Mouse (Mus musculus) megakaryocyte progenitor cell, adult 5-6 weeks (primary cell): ENCODE results near the gene Nsun5. TPM values are rescaled to one million over a fixed set of nuclear protein-coding genes. Genes with fewer than 3 reads are reported as not detected.
"Not testable (repeated sequence)": the region's sequence is repeated elsewhere in the genome, so short reads cannot be mapped to it uniquely, and the experiment has no call there.

Source experiments
- ATAC-seq: replicated peaks from 2 replicates; pipeline ENCODE4 v1.8.0; 2016; ENCODE audit warnings: mild to moderate bottlenecking, moderate TSS enrichment, inconsistent platforms; ENCODE audit not compliant: poor library complexity
- total RNA-seq, 2 experiments: library from RNA; stranded (forward) in 1 of 2; stranded (reverse) in 1 of 2; fragments of 157-497, 149-512 nt in 1 of 2; fragments of 200-1000 nt in 1 of 2; gene quantifications; 2 replicates each; pipeline versions ENCODE4 v1.2.3 to v1.2.4; 2015 to 2017

Gene Nsun5
- 15.8 and 18.2 TPM in 2 replicates for total RNA-seq (2015)
- total RNA-seq (2017) = 22.0 and 24.3 TPM in 2 replicates

DNA sequence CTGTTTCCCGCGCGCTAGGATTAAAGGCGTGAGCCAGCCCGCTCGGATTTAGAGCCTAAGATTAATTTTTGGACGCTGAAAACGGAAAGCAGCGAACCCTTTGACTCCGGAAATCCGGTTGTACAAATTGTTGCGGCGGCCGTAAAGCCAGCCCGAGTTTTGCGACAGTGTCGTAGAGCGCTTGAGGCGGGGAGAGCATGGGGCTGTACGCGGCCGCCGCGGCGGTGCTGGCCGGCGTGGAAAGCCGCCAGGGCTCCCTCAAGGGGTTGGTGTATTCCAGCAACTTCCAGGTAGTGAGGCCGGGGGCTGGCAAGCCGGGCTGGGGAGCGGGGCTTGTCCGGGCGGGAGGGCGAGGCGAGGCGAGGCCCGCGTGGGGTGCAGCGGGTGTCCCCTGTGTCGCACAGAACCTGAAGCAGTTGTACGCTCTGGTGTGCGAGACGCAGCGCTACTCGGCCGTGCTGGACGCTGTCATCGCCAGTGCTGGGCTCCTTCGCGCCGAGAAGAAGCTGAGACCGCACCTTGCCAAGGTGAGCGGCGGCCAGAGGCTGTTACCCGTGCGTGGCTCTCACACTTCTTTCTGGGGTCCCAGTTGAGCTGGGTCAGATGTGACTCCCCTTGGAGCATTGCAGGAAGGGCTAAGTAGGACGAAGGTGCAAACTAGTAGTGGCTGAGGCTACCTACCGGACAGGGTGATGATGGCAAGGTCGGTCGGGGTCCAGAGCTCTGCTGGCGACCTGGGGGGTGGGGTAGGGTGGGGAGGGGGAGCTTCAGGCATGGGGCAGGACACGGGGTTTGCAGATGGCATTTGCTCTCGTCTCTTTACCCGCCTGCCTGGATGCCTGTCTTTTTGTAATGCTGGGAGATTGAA, at the start of gene Nsun5:
Gene Nsun5 (plus strand): TSS at position 167 of the 868 bp plus-strand sequence.
- peak; percentile 93 for ATAC-seq

DNA sequence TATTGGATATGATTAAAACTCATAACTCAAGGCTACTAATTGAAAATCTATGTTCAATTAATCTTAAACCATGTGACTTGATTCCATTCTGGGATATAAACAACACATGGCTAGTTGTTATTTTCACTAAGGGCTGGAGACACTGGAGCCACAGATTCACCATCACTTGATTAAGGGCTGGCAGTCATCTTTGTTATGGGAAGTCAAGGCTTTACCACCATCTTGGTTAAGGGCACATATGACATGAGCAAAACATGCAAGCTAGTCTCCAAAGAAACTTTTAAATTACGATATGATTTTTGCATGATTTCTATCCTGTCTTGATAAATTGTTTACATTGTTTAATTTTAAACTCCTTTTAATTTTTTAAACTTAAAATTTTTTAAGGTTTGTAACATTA, 47.6 kb upstream of the Nsun5 start:
- no peak for ATAC-seq

DNA sequence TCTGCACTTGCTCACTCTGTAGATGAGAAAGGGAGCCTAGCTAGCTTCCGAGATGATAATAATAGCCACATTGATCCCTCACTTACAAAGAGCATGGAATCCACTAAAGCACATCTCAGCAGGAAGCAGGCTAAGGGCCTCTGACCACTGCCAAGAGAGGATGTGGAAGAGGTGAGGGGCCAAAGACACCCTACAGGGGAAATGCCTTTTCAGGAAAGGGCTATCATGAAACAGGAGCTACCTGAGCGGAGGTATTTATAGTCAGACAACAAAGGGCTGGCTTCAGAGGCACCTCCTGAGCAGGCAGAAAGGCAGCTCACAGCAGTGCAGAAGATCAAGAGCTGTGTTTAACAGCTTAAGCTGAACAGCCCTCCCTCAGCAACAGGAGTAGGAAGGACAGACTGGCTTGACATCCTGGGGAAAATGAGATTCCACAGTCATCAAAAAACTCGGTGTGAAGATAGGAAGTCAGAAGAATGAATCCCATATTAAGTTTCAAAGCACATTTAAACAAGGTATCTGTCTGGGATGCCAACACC, 43.6 kb upstream of the Nsun5 start:
- ATAC-seq = no peak

DNA sequence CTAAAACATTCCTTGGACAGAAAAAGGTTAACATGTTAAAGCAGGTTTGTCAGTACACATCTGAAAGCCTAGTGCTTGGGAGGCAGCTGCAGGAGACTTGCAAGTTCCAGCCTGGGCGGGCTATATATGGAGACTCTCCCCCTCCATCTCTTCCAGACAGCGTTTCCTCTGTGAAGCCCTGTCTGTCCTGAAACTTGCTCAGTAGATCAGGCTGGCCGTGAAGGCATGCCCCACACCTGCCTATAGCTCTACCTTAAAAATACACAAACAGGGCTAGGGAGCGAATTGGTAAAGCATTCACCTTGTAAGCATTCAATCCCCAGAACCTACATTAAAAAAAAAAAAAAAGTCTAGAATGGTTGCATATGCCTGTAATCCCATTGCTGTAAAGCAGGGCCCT, 40.3 kb upstream of the Nsun5 start:
- no peak for ATAC-seq

DNA sequence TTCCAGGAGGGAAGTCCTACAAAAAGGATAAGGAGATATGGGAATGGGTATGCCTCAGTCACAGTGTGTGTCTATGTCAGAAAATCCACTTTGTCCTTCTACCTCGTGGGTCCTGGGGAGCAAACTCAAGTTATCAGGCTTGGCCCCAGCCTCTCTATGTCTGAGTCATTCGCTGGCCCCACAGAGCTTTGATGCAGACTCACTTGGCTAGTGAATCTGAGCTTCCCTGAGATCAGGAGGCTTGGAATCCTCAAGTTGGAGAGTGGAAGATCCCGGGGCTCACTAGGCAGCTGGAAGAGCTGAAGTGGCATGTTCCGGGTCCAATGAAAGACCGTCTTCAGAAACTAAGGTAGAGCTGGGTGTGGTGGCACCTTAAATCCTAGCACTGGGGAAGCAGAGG, 39.6 kb upstream of the Nsun5 start:
- no peak for ATAC-seq

DNA sequence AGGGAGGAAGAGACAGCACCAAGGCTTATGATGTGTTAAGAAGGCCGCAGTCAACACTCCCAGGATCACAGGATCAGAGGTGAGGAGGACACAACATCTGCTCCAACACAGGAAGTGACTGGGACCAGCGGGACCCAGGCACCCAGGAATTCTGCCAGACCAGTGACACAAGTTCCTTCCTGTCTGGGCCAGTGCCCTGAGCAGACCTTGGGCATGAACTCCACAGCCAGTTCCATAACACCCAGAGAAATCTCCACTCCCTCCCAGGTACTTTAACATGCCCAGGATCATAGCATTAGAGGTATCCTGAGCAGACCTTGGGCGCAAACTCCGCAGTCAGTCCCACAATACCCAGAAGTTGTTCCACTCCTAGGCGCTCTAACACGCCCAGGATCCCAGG, 38.6 kb upstream of the Nsun5 start:
- no peak for ATAC-seq

DNA sequence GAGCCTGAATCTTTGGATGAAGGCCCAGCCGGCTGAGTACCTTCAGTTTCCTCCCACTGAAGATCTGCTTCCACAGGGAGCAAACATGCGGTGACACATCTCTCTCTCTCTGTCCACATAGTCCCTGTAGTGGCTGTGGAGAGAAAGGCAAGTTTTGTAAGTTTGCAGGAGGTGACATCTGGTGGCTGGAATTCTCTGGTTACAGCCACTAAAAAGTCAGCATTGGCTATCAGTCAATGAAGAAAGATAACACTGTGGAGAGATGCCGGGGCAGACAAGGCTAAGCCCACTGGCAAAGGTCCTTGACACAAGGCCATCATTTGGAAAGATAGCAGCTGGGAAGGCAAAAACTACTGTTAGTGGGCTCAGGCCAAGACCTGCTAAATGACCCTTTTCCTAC, 32.2 kb upstream of the Nsun5 start:
- ATAC-seq = no peak

DNA sequence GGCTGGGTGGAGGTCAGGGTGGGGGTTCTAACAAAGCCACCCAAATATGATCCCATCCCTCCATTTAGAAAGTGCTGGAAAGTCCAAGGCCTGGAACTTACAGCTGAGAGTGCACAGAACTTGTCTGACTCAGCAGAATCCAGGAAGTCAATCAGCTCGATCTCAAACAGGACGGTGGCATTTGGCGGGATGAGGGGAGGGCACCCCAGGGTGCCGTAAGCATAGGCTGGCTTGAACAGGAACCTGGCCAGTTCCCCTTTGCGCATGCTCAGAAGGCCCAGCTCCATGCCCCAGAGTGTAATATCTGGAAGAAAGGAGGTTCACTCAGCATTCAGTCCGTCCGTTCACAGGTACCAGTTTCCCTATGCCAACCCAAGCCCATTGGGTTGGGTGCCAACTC, 23.8 kb upstream of the Nsun5 start:
- ATAC-seq = peak; percentile 80

DNA sequence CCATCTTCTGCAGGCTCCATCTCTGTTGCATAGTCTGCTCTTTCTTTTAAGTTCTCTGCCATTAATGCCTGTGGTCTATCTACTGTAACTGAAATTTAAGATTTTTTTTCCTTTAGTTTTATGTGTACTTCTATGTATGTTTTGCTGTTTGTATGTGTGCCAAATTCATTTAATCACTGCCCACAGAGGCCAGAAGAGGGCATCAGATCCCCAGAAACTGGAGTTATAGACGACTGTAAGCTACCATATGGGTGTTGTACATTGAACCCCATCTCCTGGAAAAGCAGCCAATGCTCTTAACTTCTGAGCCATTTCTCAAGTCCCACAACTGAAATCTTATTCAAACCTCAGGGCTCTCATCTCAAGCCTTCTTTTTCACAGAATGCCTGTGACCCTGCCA, 23.3 kb upstream of the Nsun5 start:
- ATAC-seq = peak; percentile 73

DNA sequence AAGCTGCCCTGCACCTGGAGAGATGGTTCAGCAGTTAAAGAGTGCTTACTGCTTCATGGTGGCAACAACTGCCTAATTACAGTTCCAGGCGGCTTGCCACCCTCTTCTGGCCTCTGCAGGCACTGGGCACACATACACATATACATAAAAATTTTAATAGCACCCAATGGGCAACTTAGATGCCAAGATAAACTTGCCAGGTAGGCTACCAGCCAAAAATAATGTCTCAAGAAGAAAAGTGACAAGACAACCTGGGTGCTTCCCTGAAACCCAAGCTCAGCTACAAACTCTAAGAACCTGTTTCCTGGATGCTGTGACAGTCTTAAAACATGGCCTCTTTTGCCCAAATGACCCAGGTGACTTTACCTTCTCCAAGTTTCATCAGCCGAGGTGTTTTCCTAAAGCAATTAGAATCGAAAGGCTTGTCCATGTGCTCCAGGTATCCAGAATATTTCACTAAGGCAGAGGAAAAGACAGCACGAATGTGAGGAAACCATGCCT, 22.2 kb upstream of the Nsun5 start:
- ATAC-seq = no peak

DNA sequence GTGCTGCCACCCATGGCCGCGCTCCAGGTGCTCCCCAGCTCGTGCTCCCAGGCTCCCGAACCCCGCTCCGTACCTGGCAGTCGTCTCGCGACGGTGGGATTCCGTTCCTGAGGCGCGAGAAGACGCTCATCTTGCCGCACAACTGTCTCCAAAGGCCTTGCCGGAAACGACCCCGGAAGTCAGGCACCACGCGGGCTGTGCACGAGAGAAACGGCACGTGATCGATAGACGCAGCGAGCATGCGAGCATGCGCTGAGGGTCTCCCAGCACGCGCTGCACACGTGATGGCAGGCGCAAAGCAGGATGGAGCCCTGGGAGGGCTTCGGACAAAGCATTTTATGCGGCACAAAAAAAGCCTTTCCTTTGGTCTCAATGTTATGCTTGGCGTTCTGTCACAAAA, 19.9 kb upstream of the Nsun5 start, which contains the start of gene Fkbp6:
Gene Fkbp6 (minus strand): TSS at position 183 of the 400 bp plus-strand sequence.
- ATAC-seq = no peak

DNA sequence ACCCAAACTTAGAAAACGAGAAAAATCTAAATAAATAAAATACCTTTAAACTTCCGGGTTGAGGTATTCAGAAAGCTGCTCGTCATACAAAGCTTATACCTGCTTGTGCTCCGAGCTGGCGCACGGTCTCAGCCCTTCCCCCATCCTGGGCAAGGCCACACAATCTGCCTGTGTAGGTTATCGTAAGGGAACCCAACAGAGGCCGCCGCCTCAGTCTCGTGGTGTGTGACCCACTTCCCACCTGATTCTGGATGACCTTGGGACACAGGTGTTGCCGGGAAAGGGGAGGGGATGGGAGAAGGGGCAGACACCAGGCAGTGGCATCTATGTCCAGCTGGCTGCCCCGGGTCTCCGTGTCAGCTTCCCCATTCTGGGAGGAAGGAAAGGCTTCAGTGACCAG, 18.1 kb upstream of the Nsun5 start:
- no peak for ATAC-seq

DNA sequence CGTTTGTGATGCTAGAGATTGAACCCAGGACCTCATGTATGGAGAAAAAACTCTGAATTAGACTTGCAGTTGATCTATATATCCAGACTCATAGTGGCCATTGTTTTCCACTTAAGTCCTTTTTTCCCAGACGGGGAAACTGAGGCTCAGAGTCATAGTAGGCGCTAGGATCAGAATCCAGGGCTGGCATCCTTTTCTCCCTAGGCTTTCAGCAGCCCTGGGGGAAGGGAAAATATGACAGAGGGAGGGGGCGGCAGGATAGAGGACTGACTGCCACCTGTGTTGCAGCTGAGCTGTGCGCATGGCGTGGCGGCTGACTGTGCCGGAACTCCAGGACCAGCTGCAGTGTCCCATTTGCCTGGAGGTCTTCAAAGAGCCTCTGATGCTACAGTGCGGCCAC, 16.8 kb upstream of the Nsun5 start, which contains the start of gene Trim50:
Gene Trim50 (plus strand): TSS at position 301 of the 400 bp plus-strand sequence.
- no peak for ATAC-seq

DNA sequence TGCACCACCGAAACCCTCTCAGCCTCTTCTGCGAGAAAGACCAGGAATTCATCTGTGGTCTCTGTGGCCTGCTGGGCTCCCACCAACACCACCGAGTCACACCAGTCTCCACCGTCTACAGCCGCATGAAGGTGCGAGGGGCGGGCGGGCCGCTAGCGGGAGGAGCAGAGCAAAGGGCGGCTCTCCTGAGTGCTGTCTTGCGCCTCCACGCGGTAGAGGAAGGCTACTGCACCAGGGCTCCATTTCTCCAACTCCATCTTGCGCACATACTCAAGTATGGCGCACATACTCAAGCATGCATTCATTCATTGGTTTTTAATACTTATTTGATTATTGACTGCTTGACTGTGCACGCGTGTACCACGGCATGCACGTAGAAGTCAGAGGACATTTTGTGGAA, 16.2 kb upstream of the Nsun5 start:
- peak; percentile 83 for ATAC-seq

DNA sequence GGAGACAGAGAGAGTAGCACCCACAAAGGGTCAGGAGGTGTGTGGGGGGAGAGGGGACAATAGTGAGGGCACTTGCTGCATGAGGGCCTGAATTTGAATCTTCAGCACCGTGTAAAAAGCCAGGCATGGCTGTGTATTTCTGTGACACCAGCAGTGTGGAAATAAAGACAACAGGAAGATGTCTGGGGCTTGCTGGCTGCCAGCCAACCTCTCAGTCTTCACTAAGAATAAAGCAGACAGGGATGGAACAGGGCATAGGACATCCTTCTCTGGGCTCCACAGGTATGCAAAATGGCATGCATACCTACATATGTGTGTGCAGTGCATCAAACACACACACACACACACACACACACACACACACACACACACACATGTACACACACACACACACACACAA, 13.7 kb upstream of the Nsun5 start:
- ATAC-seq = no peak

DNA sequence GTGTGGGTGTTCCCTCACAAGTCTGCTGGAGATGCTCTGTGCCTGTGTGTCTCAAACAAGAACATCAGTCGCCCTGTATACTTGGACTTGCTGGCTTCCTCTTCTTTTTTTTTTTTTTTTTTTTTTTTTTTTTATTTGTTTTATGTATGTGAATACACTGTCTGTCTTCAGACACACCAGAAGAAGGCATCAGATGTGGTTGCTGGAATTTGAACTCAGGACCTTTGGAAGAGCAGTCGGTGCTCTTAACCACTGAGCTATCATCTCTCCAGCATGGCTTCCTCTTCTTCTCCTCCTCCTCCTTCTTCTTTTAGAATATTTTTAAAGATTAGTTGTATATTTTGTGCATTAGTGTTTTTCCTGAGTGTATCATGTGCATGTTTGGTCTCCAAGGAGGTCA, 12.2 kb upstream of the Nsun5 start:
- ATAC-seq = no peak

DNA sequence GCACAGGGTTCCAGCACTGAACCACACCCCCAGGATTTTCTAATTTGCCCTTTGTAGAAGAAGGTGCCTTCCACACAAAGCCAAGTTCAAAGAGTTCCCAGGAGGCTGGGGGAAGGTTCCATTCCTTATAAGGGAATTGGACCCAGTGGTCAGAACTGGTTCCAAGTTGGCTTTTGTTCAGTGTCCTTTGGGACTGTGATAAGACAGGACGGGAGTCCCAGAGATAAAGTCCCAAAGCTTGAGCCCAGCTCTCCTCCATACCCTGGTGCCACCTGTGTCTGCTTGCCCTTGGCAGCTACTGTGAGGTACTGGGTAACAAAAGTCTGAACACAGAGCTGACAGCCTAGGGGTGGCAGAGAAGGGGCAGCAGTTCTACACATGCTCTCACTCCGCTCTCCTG, 10.0 kb upstream of the Nsun5 start:
- ATAC-seq = no peak

DNA sequence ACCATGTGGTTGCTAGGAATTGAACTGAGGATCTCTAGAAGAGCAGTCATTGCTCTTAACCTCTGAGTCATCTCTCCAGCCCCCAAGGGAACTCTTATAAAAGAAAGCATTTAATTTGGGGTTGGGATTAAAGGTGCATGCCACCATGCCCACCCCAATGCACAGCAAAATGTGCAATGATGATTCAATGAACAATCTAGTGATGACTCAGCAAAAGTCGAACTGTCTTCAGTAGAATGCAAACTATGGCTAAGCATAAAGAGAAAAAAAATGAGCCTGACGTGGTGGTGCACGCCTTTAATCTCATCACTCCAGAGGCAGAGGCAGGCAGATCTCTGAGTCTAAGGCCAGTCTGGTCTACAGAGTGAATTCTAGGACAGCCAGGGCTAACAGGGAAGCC, 7.2 kb upstream of the Nsun5 start:
- no peak for ATAC-seq

DNA sequence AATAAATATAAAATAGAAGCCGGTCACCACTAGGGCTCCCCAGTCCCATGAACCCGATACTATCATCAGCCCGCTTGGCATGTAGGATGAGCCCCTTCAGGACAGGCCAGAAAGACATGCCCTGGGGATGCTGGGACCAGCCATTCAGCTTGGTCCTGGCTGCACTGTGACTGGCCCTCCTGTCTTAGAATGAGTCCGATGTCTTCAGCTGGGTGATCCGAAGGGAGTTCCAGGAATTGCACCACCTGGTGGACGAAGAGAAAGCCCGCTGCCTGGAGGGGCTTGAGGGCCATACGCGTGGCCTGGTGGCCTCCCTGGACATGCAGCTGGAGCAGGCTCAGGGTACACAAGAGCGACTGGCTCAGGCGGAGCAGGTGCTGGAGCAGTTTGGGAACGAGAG, 6.2 kb upstream of the Nsun5 start:
- peak; percentile 88 for ATAC-seq

DNA sequence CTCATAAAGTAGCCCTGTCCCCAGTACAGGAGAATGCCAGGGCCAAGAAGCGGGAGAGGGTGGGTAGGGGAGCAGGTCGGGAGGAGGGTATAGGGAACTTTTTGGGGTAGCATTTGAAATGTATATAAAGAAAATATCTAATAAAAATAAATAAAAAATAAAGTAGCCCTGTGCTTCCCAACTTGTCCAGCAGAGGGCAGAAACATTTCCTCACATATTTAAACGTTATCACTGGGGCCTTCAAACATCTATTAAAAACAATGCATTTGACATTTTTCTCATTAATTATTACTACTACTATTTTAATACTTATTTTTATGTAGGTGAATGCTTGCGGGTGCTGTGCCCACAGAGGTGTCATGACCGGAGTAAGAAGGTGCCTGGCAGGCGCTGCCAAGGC, 1.9 kb upstream of the Nsun5 start:
- no peak for ATAC-seq

DNA sequence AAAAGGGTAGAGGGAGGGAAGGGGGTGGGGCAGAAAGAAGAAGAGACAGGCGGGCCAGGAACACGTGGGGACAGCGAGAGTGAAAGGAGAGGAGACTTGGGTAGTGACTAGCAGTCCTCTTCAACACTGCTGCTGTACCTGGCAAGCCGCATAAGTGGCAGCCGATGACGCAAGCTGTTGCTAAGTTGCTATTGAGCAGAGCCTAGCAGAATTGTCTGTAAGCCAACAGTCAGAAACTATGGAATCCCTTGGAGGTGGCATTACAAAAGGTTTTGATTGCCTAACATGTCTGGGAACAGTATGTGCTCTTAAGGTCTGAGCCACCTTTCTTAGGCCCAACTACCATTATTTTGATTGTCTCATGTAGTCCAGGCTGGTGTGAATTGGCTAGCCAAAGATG, 1.4 kb upstream of the Nsun5 start:
- no peak for ATAC-seq

DNA sequence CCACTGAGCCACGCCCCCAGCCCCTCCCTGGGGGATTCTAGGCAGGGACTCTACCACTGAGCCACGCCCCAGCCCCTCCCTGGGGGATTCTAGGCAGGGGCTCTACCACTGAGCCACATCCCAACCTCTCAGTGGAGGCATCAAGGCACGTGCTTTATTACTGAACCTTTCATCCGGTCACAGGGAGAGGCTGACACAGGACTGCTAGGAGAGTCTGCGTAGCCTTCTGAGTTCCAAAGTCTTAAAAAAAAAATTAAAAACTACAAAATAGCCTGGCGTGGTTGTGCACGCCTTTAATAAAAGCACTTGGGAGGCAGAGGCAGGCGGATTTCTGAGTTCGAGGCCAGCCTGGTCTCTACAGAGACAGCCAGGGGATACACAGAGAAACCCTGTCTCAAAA, 557 bp upstream of the Nsun5 start:
- ATAC-seq = not testable (repeated sequence)
